Mouse (Mus musculus) liver, adult 2 months (tissue): ENCODE data around the gene Prkar2a. TPM values are rescaled to one million over a fixed set of nuclear protein-coding genes. Genes with fewer than 3 reads are reported as not detected.

Experiments
- DNase-seq: peaks from one replicate; pipeline ENCODE4 v3.0.0-alpha.2; 2011; ENCODE audit warnings: low read depth, low spot score; ENCODE audit errors: extremely low read depth
- H3K27ac ChIP-seq: fragments of 200-500 bp; replicated peaks from 2 replicates; pipeline ENCODE4 v1.5.1; 2012; ENCODE audit warnings: low read depth, mild to moderate bottlenecking, control low read depth, inconsistent platforms, low read length; ENCODE audit not compliant: insufficient read depth
- H3K27me3 ChIP-seq: fragments of 200-500 bp; 2 replicates; pipeline ENCODE4 v1.6.1; 2012; ENCODE audit warnings: mild to moderate bottlenecking, moderate library complexity, low read length, inconsistent platforms; ENCODE audit not compliant: control insufficient read depth, insufficient read depth
- H3K36me3 ChIP-seq: fragments of 200-500 bp; 2 replicates; pipeline ENCODE4 v1.6.1; 2012; ENCODE audit warnings: low read length, inconsistent platforms; ENCODE audit not compliant: control insufficient read depth, insufficient read depth
- H3K4me1 ChIP-seq: fragments of 200-500 bp; 2 replicates; pipeline ENCODE4 v1.6.1; 2011; ENCODE audit warnings: low read length; ENCODE audit not compliant: control insufficient read depth, insufficient read depth
- H3K4me3 ChIP-seq: fragments of 200-500 bp; 2 replicates; pipeline ENCODE4 v1.5.1; 2011; ENCODE audit warnings: low read depth, mild to moderate bottlenecking, control low read depth, low read length, moderate library complexity; ENCODE audit not compliant: insufficient read depth
- H3K79me2 ChIP-seq: fragments of 200-500 bp; 2 replicates; pipeline ENCODE4 v1.6.1; 2012; ENCODE audit warnings: inconsistent platforms, mild to moderate bottlenecking, low read length, moderate library complexity; ENCODE audit not compliant: control insufficient read depth, insufficient read depth
- H3K9ac ChIP-seq: fragments of 200-500 bp; 2 replicates; pipeline ENCODE4 v1.6.1; 2012; ENCODE audit warnings: low read depth, mild to moderate bottlenecking, control low read depth, inconsistent platforms, low read length
- CTCF ChIP-seq: fragments of 200-500 bp; IDR thresholded peaks from 2 replicates; pipeline ENCODE4 v1.5.1; 2011; ENCODE audit warnings: low read depth, low read length, control low read depth
- POLR2A ChIP-seq: fragments of 200-500 bp; IDR thresholded peaks from 2 replicates; pipeline ENCODE4 v1.6.1; 2011; ENCODE audit warnings: low read length, control low read depth; ENCODE audit not compliant: insufficient read depth; ENCODE audit errors: extremely low read depth
- WGBS: fragments of 180-500 bp; shearing (Covaris S2); methylation state at CpG from one replicate; pipeline ENCODE4 v1.1.7; 2018; 5-methylcytosine and 5-hydroxymethylcytosine counted together
- polyA plus RNA-seq: library from polyadenylated mRNA; depleted of rRNA; stranded (reverse); fragments of >200 nt; gene quantifications from 2 replicates; pipeline ENCODE4 v1.2.3, GENCODE M21; 2012
- total RNA-seq: library from RNA; depleted of rRNA; stranded (reverse); fragments of >200 nt; gene quantifications from 2 replicates; pipeline ENCODE4 v1.2.3, GENCODE M21; 2014

Gene Prkar2a
- total and polyA plus RNA-seq, 2 experiments = 20.0 to 23.4 TPM

DNA sequence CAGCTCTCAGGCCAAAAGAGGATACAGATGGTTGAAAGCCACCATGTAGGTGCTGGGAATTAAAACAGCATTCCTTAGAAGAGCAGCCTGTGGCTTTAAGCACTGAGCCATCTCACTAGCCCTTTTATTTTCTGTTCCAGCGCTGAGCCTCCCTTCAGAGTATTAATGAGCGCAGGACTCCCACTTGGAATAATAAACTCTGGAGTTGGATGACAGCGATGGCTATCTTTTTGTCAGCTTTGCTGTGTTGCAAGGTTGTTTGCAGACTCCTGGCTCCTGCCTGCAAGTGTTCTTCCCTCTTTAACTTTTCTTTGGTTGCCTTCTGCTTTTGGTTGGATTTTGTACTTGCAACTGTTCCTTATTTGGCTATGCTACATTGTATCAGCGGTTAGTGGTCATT, 4.8 kb downstream of the Prkar2a start:
- Histone ChIP-seq H3K27me3 (no peaks in the 10 kb centered on the region), H3K79me2 (peaks cover 18% of the 10 kb centered on the region; the same call in 1 of the 2 replicates), H3K4me3 (no peak overlapping the region), H3K27ac (0 out of 2 replicates have a peak overlapping the region, but pooled peaks have one; percentile 7), H3K36me3 (no peaks in the 10 kb centered on the region), H3K9ac (no peak overlapping the region), H3K4me1 (peaks cover 35% of the 10 kb centered on the region)
- 24% methylated on average over 4 of the region's 4 CpGs for whole genome bisulfite sequencing
- TF ChIP-seq CTCF (no peak), POLR2A (no peak)
- DNase-seq = peak; percentile 44

DNA sequence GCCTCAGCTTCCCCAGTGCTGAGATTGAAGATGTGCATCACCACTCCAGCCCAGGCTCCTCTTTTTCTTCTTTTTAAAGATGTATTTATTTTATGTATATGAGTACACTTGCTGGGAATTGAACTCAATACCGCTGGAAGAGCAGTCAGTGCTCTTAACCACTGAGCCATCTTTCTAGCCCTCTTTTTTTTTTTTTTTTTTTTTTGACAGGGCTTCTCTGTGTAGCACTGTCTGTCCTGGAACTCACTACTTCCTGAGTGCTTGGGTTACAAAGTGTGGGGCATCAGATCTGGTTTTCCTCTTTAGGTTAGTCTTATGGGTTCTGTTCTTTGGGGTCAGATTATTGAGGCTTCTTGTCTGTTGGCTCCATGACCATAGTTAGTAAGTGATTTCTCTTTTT, 5.4 kb downstream of the Prkar2a start:
- DNase-seq = no peak
- H3K27ac ChIP-seq = no peak overlapping the region
- H3K27me3 ChIP-seq = no peaks in the 10 kb centered on the region
- no peaks in the 10 kb centered on the region; the same call in 1 of the 2 replicates for H3K36me3 ChIP-seq
- 61% methylated on average over 1 of the region's 1 CpGs for WGBS
- peaks cover 29% of the 10 kb centered on the region for H3K4me1 ChIP-seq
- H3K4me3 ChIP-seq = no peak overlapping the region
- H3K79me2 ChIP-seq = peaks cover 18% of the 10 kb centered on the region; the same call in 1 of the 2 replicates
- no peak overlapping the region for H3K9ac ChIP-seq
- TF ChIP-seq CTCF (no peak), POLR2A (no peak)

DNA sequence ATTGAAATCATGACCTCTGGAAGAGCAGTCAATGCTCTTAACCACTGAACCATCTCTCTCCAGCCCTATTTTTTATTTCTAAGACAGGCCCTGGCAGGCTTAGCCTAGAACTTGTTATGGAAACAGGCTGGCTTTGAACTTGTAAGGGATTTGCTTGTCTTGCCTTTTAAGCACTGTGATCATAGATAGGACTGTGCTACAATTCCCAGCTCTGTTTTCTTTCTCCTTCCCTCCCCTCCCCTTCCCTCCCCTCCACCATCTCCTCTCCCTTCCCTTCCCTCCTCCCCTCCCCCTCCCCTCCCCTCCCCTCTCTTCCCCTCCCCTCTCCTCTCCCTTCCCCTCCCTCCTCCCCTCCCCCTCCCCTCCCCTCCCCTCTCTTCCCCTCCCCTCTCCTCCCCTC, 13.4 kb downstream of the Prkar2a start:
- Histone ChIP-seq H3K79me2 (peaks cover 24% of the 10 kb centered on the region), H3K9ac (no peak overlapping the region), H3K27ac (no peak overlapping the region), H3K4me3 (no peak overlapping the region), H3K27me3 (no peaks in the 10 kb centered on the region), H3K36me3 (no peaks in the 10 kb centered on the region; the same call in 1 of the 2 replicates), H3K4me1 (peaks cover 9% of the 10 kb centered on the region; the same call in 1 of the 2 replicates)
- TF ChIP-seq POLR2A (no peak), CTCF (no peak)
- no peak for DNase-seq

DNA sequence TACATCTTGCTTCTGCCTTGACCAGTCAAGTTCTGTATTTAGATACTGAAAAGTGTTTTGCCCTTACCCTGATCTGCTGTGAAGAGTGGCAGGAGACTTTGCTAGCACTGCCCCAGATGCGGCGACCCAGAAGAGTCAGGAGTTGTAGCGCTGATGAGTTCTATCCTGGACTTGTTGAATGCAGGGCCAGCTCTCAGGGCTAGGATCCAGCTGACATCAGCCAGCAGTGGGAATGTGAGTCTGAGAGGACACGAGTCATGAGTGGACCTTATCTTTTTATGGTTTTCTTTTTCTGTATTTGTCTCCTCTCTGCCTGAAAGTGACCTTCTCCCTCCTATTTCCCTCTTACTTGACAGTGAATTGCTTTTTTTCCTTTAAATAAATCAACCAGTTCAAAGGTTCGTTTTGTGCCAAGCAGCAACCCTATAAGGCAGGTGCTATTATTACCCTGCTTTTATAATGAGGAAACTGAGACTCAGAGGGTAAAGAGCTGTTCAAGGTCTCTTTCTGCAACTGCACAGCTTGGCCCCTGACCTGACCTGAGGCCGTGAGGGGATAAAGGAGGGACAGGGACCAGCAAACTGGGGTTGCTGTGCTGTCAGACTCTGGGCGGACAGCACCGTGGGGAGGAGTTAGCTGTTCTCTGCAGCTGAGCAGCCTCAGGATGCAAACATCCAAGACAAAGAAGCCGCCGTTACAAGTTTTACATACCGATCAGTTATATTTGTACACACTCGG, 14.4 kb downstream of the Prkar2a start:
- no peak for TF ChIP-seq CTCF
- TF ChIP-seq POLR2A = no peak
- 32% methylated on average over 12 of the region's 12 CpGs for WGBS
- H3K27ac ChIP-seq = 0 out of 2 replicates have a peak overlapping the region, but pooled peaks have one; percentile 37
- H3K27me3 ChIP-seq = no peaks in the 10 kb centered on the region
- H3K4me1 ChIP-seq = peaks cover 9% of the 10 kb centered on the region; the same call in 1 of the 2 replicates
- peak; percentile 42 for DNase-seq
- H3K36me3 ChIP-seq = no peaks in the 10 kb centered on the region; the same call in 1 of the 2 replicates
- no peak overlapping the region for H3K4me3 ChIP-seq
- peaks cover 23% of the 10 kb centered on the region for H3K79me2 ChIP-seq
- no peak overlapping the region for H3K9ac ChIP-seq

DNA sequence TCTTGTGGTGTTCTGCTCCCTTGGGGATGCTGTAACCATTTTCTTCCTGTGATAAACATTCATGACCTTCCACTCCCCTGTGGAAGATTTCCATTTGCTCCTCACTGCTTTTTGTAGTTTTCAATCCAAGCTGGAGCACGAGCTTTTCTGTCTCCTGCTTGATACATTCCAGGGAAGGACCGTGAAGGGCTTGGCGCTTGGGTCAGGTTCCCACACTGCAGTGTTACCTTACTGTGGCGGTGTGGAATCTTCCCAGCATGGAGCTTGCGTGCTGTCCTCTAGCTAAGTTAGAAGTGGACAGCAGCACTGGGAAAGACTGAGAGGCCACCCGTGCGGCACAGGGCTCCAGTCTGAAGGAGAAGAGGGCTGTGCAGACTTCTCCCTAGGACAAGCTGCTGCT, 15.5 kb downstream of the Prkar2a start:
- TF ChIP-seq POLR2A (no peak), CTCF (no peak)
- peaks cover 9% of the 10 kb centered on the region; the same call in 1 of the 2 replicates for H3K4me1 ChIP-seq
- peaks cover 24% of the 10 kb centered on the region for H3K79me2 ChIP-seq
- H3K36me3 ChIP-seq = no peaks in the 10 kb centered on the region
- DNase-seq = no peak
- WGBS = 81% methylated on average over 7 of the region's 7 CpGs
- no peaks in the 10 kb centered on the region for H3K27me3 ChIP-seq
- H3K27ac ChIP-seq = no peak overlapping the region
- no peak overlapping the region for H3K9ac ChIP-seq
- H3K4me3 ChIP-seq = no peak overlapping the region

DNA sequence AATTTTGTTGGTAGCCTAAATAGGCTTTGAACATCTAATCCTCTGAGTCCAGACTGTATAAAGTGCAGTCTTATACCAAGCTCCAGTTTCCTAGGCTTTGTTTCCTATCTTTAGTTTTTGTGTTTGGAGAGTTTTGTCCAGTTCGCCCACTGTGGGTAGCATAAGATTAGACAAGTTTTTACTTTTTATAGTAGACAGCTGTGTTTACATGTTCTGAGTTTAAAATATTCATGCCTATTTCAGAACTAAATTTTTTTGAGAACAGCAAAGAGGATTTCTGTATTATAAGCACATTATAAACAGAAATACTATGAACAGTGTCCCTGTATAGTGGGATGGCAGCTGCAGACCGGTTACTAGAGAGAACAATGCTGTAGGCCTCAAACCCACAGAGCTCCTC, 18.1 kb downstream of the Prkar2a start:
- 90% methylated on average over 2 of the region's 2 CpGs for WGBS
- Histone ChIP-seq H3K27me3 (no peaks in the 10 kb centered on the region), H3K36me3 (no peaks in the 10 kb centered on the region), H3K27ac (no peak overlapping the region), H3K9ac (no peak overlapping the region), H3K4me3 (no peak overlapping the region), H3K79me2 (peaks cover 25% of the 10 kb centered on the region), H3K4me1 (peaks cover 8% of the 10 kb centered on the region)
- no peak for DNase-seq
- TF ChIP-seq CTCF (no peak), POLR2A (no peak)
